13 mouse cellular contexts compared by ENCODE assay signal in genomic region chr1:87899701-87900100, GRCm38 (mm10). TPM values are rescaled to one million over a fixed set of nuclear protein-coding genes. Genes with fewer than 3 reads are reported as not detected.
DNase-seq lines count a peak whose midpoint lies in the region; ATAC-seq lines count a peak whose summit lies in the region.
"Had no signal": no experiment of that assay in that cellular context is flagged by ENCODE, and none has a peak within 500 bp of the region (broad histone marks: within the 10 kb centered on the region; RNA-seq: fewer than 3 reads in every experiment).

No protein-coding gene starts in this region.

- peak; percentile 14 for DNase-seq in adrenal gland, postnatal 10 days
- DNase-seq in adrenal gland, postnatal 25 days = no peak
- no peak for DNase-seq in frontal cortex, postnatal 25 days (ENCODE audit: low spot score in 2 of 2)
- DNase-seq in cerebellum, adult 11-12 months = no peak
- no peak for DNase-seq in frontal cortex, postnatal 10 days (ENCODE audit: low spot score in 2 of 2)
- DNase-seq: adrenal gland, adult 2 months had no signal

- peaks cover 76% of the 10 kb centered on the region for H3K36me3 ChIP-seq in megakaryocyte, embryonic 14.5 days (replicated peaks; ENCODE audit: low read length)
- H3K36me3 ChIP-seq: forebrain, embryonic 15.5 days had no signal

- no peaks in the 10 kb centered on the region for H3K9me3 ChIP-seq in megakaryocyte, embryonic 14.5 days
- H3K9me3 ChIP-seq: forebrain, embryonic 15.5 days; hindbrain, embryonic 10.5 days; limb, embryonic 13.5 days had no signal

- ATAC-seq in megakaryocyte, adult 5-6 weeks (ENCODE audit: poor library complexity, severe bottlenecking) = no peak
- ATAC-seq in megakaryocyte-erythroid progenitor cell, adult 5-6 weeks (replicated peaks; ENCODE audit: low FRiP score, low TSS enrichment, poor library complexity, severe bottlenecking) = peak; percentile 82
- ATAC-seq: forebrain, embryonic 15.5 days had no signal

- peaks cover 86% of the 10 kb centered on the region for H3K4me1 ChIP-seq in megakaryocyte, embryonic 14.5 days
- H3K4me1 ChIP-seq: forebrain, embryonic 15.5 days; hindbrain, embryonic 10.5 days; limb, embryonic 13.5 days had no signal

- peak overlapping the region; percentile 71 for H3K4me3 ChIP-seq in megakaryocyte, embryonic 14.5 days (replicated peaks)
- H3K4me3 ChIP-seq: forebrain, embryonic 15.5 days; hindbrain, embryonic 10.5 days; limb, embryonic 13.5 days; myocyte had no signal

- no peaks in the 10 kb centered on the region for H3K27me3 ChIP-seq in megakaryocyte, embryonic 14.5 days (replicated peaks)
- H3K27me3 ChIP-seq: forebrain, embryonic 15.5 days; limb, embryonic 13.5 days had no signal

RNA-seq across cellular contexts. Expression of gene Dgkd, which starts 46.6 kb away (rescaled TPM):
- total RNA-seq in adrenal gland, postnatal 10 days (2021) = 100 to 1,000 TPM; 107 to 118 TPM
- 54.7 and 62.5 TPM in 2 replicates for total RNA-seq in adrenal gland, postnatal 25 days (2021)
- polyA plus RNA-seq in megakaryocyte, embryonic 14.5 days (2012; ENCODE audit: insufficient read depth, low replicate concordance) = 10.9 and 24.3 TPM in 2 replicates
- 52.2 and 73.5 TPM in 2 replicates for total RNA-seq in megakaryocyte, adult 5-6 weeks (2015)
- total RNA-seq in megakaryocyte, adult 5-6 weeks (2017) = 59.7 and 63.8 TPM in 2 replicates
- total RNA-seq in megakaryocyte-erythroid progenitor cell, adult 5-6 weeks (2014; fragmentation: Nextera tagmentation) = 35.7 and 42.1 TPM in 2 replicates
- total RNA-seq in megakaryocyte-erythroid progenitor cell, adult 5-6 weeks (2017) = 17.5 and 26.8 TPM in 2 replicates
